Mouse (Mus musculus) limb, embryonic 12.5 days (tissue): Measurements from ENCODE around the gene Cdhr5. TPM values are rescaled to one million over a fixed set of nuclear protein-coding genes. Genes with fewer than 3 reads are reported as not detected.

Experiments used
- ATAC-seq: fragments of 200-750 bp; cut with Nextera tagmentation; 2 replicates; pipeline ENCODE4 v1.8.0; 2017; ENCODE audit warnings: low read depth, moderate TSS enrichment; ENCODE audit not compliant: insufficient number of reproducible peaks, insufficient read depth, low FRiP score, low TSS enrichment
- H3K27ac ChIP-seq: fragments of 300-500 bp; sonication (generic); 2 replicates; pipeline ENCODE4 v1.5.1; 2016; ENCODE audit warnings: mild to moderate bottlenecking, moderate library complexity
- H3K27me3 ChIP-seq: fragments of 300-500 bp; sonication (generic); 2 replicates; pipeline ENCODE4 v1.6.1; 2016; ENCODE audit warnings: mild to moderate bottlenecking, moderate library complexity
- H3K36me3 ChIP-seq: fragments of 300-500 bp; sonication (generic); 2 replicates; pipeline ENCODE4 v1.6.1; 2016; ENCODE audit warnings: mild to moderate bottlenecking, moderate library complexity
- H3K4me1 ChIP-seq: fragments of 300-500 bp; sonication (generic); replicated peaks from 2 replicates; pipeline ENCODE4 v1.6.1; 2016
- H3K4me2 ChIP-seq: fragments of 300-500 bp; sonication (generic); 2 replicates; pipeline ENCODE4 v1.6.1; 2016; ENCODE audit warnings: mild to moderate bottlenecking, moderate library complexity
- H3K4me3 ChIP-seq: fragments of 300-500 bp; sonication (generic); replicated peaks from 2 replicates; pipeline ENCODE4 v1.5.1; 2016; ENCODE audit warnings: mild to moderate bottlenecking
- H3K9ac ChIP-seq: fragments of 300-500 bp; sonication (generic); replicated peaks from 2 replicates; pipeline ENCODE4 v1.6.1; 2016; ENCODE audit warnings: mild to moderate bottlenecking, moderate library complexity
- H3K9me3 ChIP-seq: fragments of 300-500 bp; sonication (generic); 2 replicates; pipeline ENCODE4 v1.6.1; 2016; ENCODE audit warnings: mild to moderate bottlenecking, moderate library complexity
- WGBS: fragments of 180-500 bp; shearing (Covaris S2); methylation state at CpG from one replicate; pipeline ENCODE4 v1.1.7; 2016; 5-methylcytosine and 5-hydroxymethylcytosine counted together
- polyA plus RNA-seq: library from polyadenylated mRNA; unstranded; fragments of >200 nt; fragmentation: Nextera tagmentation; extraction: Ambion mirVana; gene quantifications from 2 replicates; pipeline ENCODE4 v1.2.1, GENCODE M21; 2016

Gene Cdhr5
- polyA plus RNA-seq, result not detected in 2 replicates

DNA sequence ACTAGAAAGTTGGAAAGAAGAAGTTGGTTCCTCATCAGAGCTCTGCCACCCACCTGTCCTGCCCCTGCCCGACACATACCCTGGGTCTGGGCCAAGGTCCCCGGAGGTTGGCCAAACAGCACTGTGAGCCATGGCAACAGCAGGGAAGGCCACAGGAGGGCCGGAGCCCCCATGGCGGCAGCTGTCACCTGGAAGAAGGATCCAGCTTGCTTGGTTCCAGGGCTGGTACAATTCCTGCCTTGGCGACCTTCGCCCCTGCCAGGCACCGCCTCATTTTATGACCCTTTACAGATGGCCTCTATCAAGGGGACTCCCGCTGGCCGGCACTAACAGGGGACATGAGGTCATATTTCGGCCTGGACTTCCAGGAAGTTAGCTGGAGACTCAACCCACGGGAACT lies at the start of gene Cdhr5:
Gene Cdhr5, minus strand, starts transcription at position 241 of the 400 bp plus-strand sequence.
- 24% methylated on average over 11 of the region's 11 CpGs for WGBS
- no peak for ATAC-seq
- no peak within 1 kb of the TSS for H3K4me2 ChIP-seq
- H3K9me3 ChIP-seq, result no peaks in the 10 kb centered on the region
- H3K27ac ChIP-seq, result no peak within 1 kb of the TSS
- H3K27me3 ChIP-seq, result peaks cover 21% of the 10 kb centered on the region
- H3K4me3 ChIP-seq, result no peak within 1 kb of the TSS
- H3K4me1 ChIP-seq, result peaks cover 23% of the 10 kb centered on the region
- no peaks in the 10 kb centered on the region for H3K36me3 ChIP-seq
- H3K9ac ChIP-seq, result no peak within 1 kb of the TSS; the same call in 1 of the 2 replicates

GRCm38 (mm10) chr7:141324686-141325085 lies 48.1 kb upstream of the Cdhr5 start:
- Histone ChIP-seq H3K36me3 (peaks cover 47% of the 10 kb centered on the region), H3K4me1 (peaks cover 23% of the 10 kb centered on the region), H3K27me3 (no peaks in the 10 kb centered on the region), H3K9ac (no peak overlapping the region), H3K27ac (no peak overlapping the region), H3K4me2 (no peak overlapping the region), H3K9me3 (no peaks in the 10 kb centered on the region), H3K4me3 (no peak overlapping the region)
- ATAC-seq, result no peak
- WGBS, result 100% methylated on average over 1 of the region's 1 CpGs

DNA sequence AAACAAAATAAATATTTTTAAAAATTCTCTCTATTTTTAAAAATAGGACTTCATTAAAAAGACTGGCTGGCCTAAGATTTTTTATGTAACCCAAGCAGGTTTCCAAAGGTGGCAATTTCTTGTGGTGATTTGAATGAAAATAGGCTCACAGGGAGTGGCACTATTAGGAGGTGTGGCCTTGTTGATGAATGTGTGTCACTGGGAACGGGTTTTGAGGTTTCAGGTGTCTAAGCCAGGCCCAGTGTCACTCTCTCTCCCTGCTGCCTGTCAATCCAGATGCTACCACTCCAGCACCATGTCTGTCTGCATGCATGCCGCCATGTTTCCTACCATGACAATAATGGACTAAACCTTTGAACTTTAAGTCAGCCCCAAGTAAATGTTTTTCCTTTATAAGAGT lies 42.9 kb upstream of the Cdhr5 start:
- Histone ChIP-seq H3K36me3 (peaks cover 99% of the 10 kb centered on the region), H3K4me3 (no peak overlapping the region), H3K4me1 (0 out of 2 replicates have a peak, but pooled peaks cover under 1% of the 10 kb centered on the region), H3K27me3 (no peaks in the 10 kb centered on the region), H3K9me3 (no peaks in the 10 kb centered on the region), H3K4me2 (no peak overlapping the region), H3K27ac (no peak overlapping the region), H3K9ac (no peak overlapping the region)
- ATAC-seq, result no peak
- 78% methylated on average over 2 of the region's 2 CpGs for WGBS

- 89% methylated on average over 1 of the region's 1 CpGs for WGBS
- H3K36me3 ChIP-seq, result peaks cover 99% of the 10 kb centered on the region
Observed at GRCm38 (mm10) chr7:141317619-141318132, 41.1 kb upstream of the Cdhr5 start.

DNA sequence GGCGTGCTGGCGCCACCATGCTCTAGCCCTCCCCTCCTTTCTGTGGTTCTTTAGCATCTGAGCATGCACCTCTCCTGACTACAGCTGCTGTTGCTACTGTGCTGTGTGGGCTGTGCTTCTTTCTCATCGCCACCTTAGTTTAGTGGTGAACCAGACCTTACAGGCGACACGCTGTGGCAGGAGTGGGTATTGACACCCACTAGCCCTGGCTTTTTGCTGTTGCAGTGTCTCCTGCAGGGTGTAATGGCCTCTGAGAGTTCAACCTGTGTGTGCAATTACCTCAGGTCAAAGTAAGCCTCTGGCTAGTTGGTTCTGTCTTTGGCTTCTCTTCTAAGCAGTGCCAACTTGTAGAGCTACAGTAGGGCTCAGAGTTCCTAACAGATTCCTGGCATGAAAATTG lies 39.4 kb upstream of the Cdhr5 start:
- ATAC-seq, result no peak
- WGBS, result 84% methylated on average over 5 of the region's 5 CpGs
- no peak overlapping the region for H3K4me3 ChIP-seq
- no peaks in the 10 kb centered on the region for H3K27me3 ChIP-seq
- H3K4me2 ChIP-seq, result no peak overlapping the region
- H3K36me3 ChIP-seq, result peaks cover 99% of the 10 kb centered on the region
- H3K4me1 ChIP-seq, result no peaks in the 10 kb centered on the region
- H3K9ac ChIP-seq, result no peak overlapping the region
- H3K9me3 ChIP-seq, result no peaks in the 10 kb centered on the region
- H3K27ac ChIP-seq, result no peak overlapping the region

More at GRCm38 (mm10) chr7:141317619-141318132, 41.1 kb upstream of the Cdhr5 start:
- Histone ChIP-seq H3K9me3 (no peaks in the 10 kb centered on the region), H3K4me2 (no peak overlapping the region), H3K4me3 (no peak overlapping the region), H3K9ac (no peak overlapping the region), H3K27ac (no peak overlapping the region), H3K27me3 (no peaks in the 10 kb centered on the region), H3K4me1 (no peaks in the 10 kb centered on the region)
- ATAC-seq, result no peak

GRCm38 (mm10) chr7:141315076-141315475 lies 38.5 kb upstream of the Cdhr5 start:
- ATAC-seq, result no peak
- no peaks in the 10 kb centered on the region for H3K27me3 ChIP-seq
- no peak overlapping the region for H3K4me2 ChIP-seq
- WGBS, result 89% methylated on average over 8 of the region's 8 CpGs
- no peak overlapping the region for H3K9ac ChIP-seq
- peaks cover 99% of the 10 kb centered on the region for H3K36me3 ChIP-seq
- no peak overlapping the region for H3K4me3 ChIP-seq
- no peak overlapping the region for H3K27ac ChIP-seq
- H3K9me3 ChIP-seq, result no peaks in the 10 kb centered on the region
- no peaks in the 10 kb centered on the region for H3K4me1 ChIP-seq

- H3K9ac ChIP-seq, result no peak overlapping the region
- H3K36me3 ChIP-seq, result peaks cover 99% of the 10 kb centered on the region
- H3K4me2 ChIP-seq, result no peak overlapping the region
- no peak for ATAC-seq
- H3K27me3 ChIP-seq, result no peaks in the 10 kb centered on the region
- H3K9me3 ChIP-seq, result no peaks in the 10 kb centered on the region
- H3K27ac ChIP-seq, result no peak overlapping the region
- WGBS, result 91% methylated on average over 2 of the region's 2 CpGs
- no peak overlapping the region for H3K4me3 ChIP-seq
- H3K4me1 ChIP-seq, result no peaks in the 10 kb centered on the region
Observed at GRCm38 (mm10) chr7:141314416-141314815, 37.8 kb upstream of the Cdhr5 start.

DNA sequence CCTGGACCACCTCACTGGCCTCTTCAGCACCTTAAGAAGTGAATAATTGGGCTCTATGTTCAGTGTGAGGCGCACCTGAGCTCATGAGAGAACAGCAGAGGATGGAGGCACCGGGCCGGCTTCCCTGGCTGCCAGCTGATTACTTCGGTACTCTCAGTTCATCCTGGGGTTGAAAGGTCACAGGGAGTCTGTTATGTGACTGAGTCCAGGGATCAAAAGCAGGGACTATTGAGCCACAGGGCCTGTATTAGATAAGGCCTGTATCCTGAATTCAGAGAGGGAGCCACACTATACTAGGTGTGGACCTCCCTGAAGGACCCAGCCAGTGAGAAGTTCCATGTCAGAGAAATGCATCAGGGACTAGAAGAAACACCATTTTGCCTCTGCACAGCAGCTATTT lies 28.0 kb upstream of the Cdhr5 start:
- 80% methylated on average over 4 of the region's 4 CpGs for WGBS
- no peaks in the 10 kb centered on the region for H3K27me3 ChIP-seq
- peaks cover 98% of the 10 kb centered on the region for H3K36me3 ChIP-seq
- H3K4me1 ChIP-seq, result no peaks in the 10 kb centered on the region
- no peak overlapping the region for H3K27ac ChIP-seq
- H3K4me3 ChIP-seq, result no peak overlapping the region
- no peak overlapping the region for H3K9ac ChIP-seq
- no peak for ATAC-seq
- H3K9me3 ChIP-seq, result no peaks in the 10 kb centered on the region
- H3K4me2 ChIP-seq, result no peak overlapping the region

DNA sequence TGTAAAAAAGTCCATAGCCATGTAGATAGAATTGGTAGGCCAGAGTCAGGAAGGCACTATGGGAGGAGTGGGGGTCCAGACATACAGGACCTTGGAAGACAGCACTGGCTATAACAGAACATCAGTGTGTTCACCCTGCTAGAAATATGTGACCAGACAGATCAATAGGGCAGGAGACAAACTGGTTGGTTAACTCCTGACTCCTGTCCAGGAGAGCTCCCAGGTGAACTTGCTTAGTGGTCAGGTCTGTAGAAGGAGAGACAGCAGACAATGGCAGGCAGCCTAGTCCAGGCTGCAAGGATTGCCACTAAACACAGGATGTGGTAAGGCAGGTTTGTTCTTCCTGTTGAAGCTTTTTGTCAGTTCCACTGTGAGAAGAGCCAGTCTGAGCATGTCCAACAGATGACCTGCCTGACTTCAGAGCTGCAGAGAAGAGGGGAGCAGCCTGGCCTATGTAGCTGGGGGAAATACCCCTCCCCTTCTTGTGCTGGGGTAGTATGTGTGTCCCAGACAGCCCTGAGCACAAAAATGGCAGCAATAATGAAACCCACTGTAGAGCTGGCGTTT lies 26.2 kb upstream of the Cdhr5 start:
- peaks cover 94% of the 10 kb centered on the region for H3K36me3 ChIP-seq
- no peaks in the 10 kb centered on the region for H3K27me3 ChIP-seq
- H3K4me3 ChIP-seq, result no peak overlapping the region
- H3K9ac ChIP-seq, result no peak overlapping the region
- WGBS, result 94% methylated on average over 1 of the region's 1 CpGs
- H3K4me1 ChIP-seq, result no peaks in the 10 kb centered on the region
- no peaks in the 10 kb centered on the region for H3K9me3 ChIP-seq
- no peak overlapping the region for H3K4me2 ChIP-seq
- ATAC-seq, result no peak
- H3K27ac ChIP-seq, result no peak overlapping the region

- Histone ChIP-seq H3K27ac (no peak overlapping the region), H3K4me2 (no peak overlapping the region), H3K27me3 (peaks cover 2% of the 10 kb centered on the region), H3K36me3 (peaks cover 94% of the 10 kb centered on the region), H3K4me1 (no peaks in the 10 kb centered on the region), H3K9me3 (no peaks in the 10 kb centered on the region), H3K9ac (no peak overlapping the region), H3K4me3 (no peak overlapping the region)
- 96% methylated on average over 9 of the region's 9 CpGs for WGBS
- no peak for ATAC-seq
Observed at GRCm38 (mm10) chr7:141301386-141301785, 24.8 kb upstream of the Cdhr5 start.

GRCm38 (mm10) chr7:141299175-141299574 lies 22.6 kb upstream of the Cdhr5 start:
- Histone ChIP-seq H3K4me3 (no peak overlapping the region), H3K27me3 (peaks cover 24% of the 10 kb centered on the region), H3K27ac (no peak overlapping the region), H3K9ac (no peak overlapping the region), H3K9me3 (no peaks in the 10 kb centered on the region), H3K36me3 (peaks cover 74% of the 10 kb centered on the region), H3K4me2 (no peak overlapping the region), H3K4me1 (peaks cover 7% of the 10 kb centered on the region)
- WGBS, result 95% methylated on average over 8 of the region's 8 CpGs
- ATAC-seq, result no peak
